Mouse (Mus musculus) embryonic facial prominence, embryonic 15.5 days (tissue): ENCODE measurements at regions not wholly inside any gene's neighbourhood (a gene's known extent, or its start where the extent isn't known, plus 50 kb on each side); places are given as distances from the start of the nearest gene placed in this dataset.

Experiments used
- ATAC-seq: fragments of 200-750 bp; cut with Nextera tagmentation; 2 replicates; pipeline ENCODE4 v1.8.0; 2017; ENCODE audit warnings: low read depth, moderate TSS enrichment; ENCODE audit not compliant: insufficient number of reproducible peaks, low FRiP score, low TSS enrichment
- H3K27ac ChIP-seq: fragments of 300-500 bp; sonication (generic); replicated peaks from 2 replicates; pipeline ENCODE4 v1.5.1; 2015; ENCODE audit warnings: mild to moderate bottlenecking, inconsistent platforms
- H3K27me3 ChIP-seq: fragments of 300-500 bp; sonication (generic); 2 replicates; pipeline ENCODE4 v1.6.1; 2015; ENCODE audit warnings: inconsistent platforms
- H3K36me3 ChIP-seq: fragments of 300-500 bp; sonication (generic); 2 replicates; pipeline ENCODE4 v1.6.1; 2015; ENCODE audit warnings: mild to moderate bottlenecking, inconsistent platforms
- H3K4me1 ChIP-seq: fragments of 300-500 bp; sonication (generic); 2 replicates; pipeline ENCODE4 v1.6.1; 2015; ENCODE audit warnings: inconsistent platforms
- H3K4me2 ChIP-seq: fragments of 300-500 bp; sonication (generic); replicated peaks from 2 replicates; pipeline ENCODE4 v1.6.1; 2015; ENCODE audit warnings: mild to moderate bottlenecking, inconsistent platforms
- H3K4me3 ChIP-seq: fragments of 300-500 bp; sonication (generic); replicated peaks from 2 replicates; pipeline ENCODE4 v1.5.1; 2015; ENCODE audit warnings: mild to moderate bottlenecking, inconsistent platforms
- H3K9ac ChIP-seq: fragments of 300-500 bp; sonication (generic); 2 replicates; pipeline ENCODE4 v1.6.1; 2015; ENCODE audit warnings: inconsistent platforms
- H3K9me3 ChIP-seq: fragments of 300-500 bp; sonication (generic); replicated peaks from 2 replicates; pipeline ENCODE4 v1.6.1; 2016; ENCODE audit warnings: inconsistent platforms
- WGBS: fragments of 180-500 bp; shearing (Covaris S2); methylation state at CpG from one replicate; pipeline ENCODE4 v1.1.7; 2015; 5-methylcytosine and 5-hydroxymethylcytosine counted together

- Histone ChIP-seq H3K9me3 (no peaks in the 10 kb centered on the region), H3K36me3 (no peaks in the 10 kb centered on the region), H3K4me1 (peaks cover 5% of the 10 kb centered on the region), H3K9ac (no peak overlapping the region), H3K27ac (0 out of 2 replicates have a peak overlapping the region, but pooled peaks have one; percentile 8), H3K4me2 (no peak overlapping the region), H3K27me3 (no peaks in the 10 kb centered on the region), H3K4me3 (no peak overlapping the region)
- 34% methylated on average over 3 of the region's 3 CpGs for WGBS
- ATAC-seq: 0 out of 2 replicates have a peak, but pooled peaks have one; percentile 29
Measured at GRCm38 (mm10) chr3:137482546-137482945, 138.9 kb upstream of the Ddit4l start.

GRCm38 (mm10) chr3:137482971-137483370, 138.4 kb upstream of the Ddit4l start:
- no peak overlapping the region for H3K4me3 ChIP-seq
- H3K4me1 ChIP-seq: peaks cover 5% of the 10 kb centered on the region
- H3K36me3 ChIP-seq: no peaks in the 10 kb centered on the region
- H3K27ac ChIP-seq: 0 out of 2 replicates have a peak overlapping the region, but pooled peaks have one; percentile 8
- ATAC-seq: peak; percentile 51; the same call in 1 of the 2 replicates
- no peaks in the 10 kb centered on the region for H3K9me3 ChIP-seq
- WGBS: 27% methylated on average over 4 of the region's 4 CpGs
- H3K4me2 ChIP-seq: no peak overlapping the region
- H3K27me3 ChIP-seq: no peaks in the 10 kb centered on the region
- H3K9ac ChIP-seq: no peak overlapping the region

GRCm38 (mm10) chr3:137489592-137489991, 131.8 kb upstream of the Ddit4l start:
- no peaks in the 10 kb centered on the region for H3K9me3 ChIP-seq
- no peaks in the 10 kb centered on the region for H3K36me3 ChIP-seq
- H3K9ac ChIP-seq: no peak overlapping the region
- H3K27me3 ChIP-seq: no peaks in the 10 kb centered on the region
- H3K4me2 ChIP-seq: no peak overlapping the region
- H3K4me1 ChIP-seq: no peaks in the 10 kb centered on the region
- no peak for ATAC-seq
- H3K27ac ChIP-seq: no peak overlapping the region
- H3K4me3 ChIP-seq: no peak overlapping the region

GRCm38 (mm10) chr3:137491508-137492019, 129.8 kb upstream of the Ddit4l start:
- Histone ChIP-seq H3K4me1 (no peaks in the 10 kb centered on the region), H3K4me2 (no peak overlapping the region), H3K27ac (no peak overlapping the region), H3K9me3 (no peaks in the 10 kb centered on the region), H3K9ac (no peak overlapping the region), H3K36me3 (no peaks in the 10 kb centered on the region), H3K4me3 (no peak overlapping the region), H3K27me3 (no peaks in the 10 kb centered on the region)
- whole genome bisulfite sequencing: 64% methylated on average over 1 of the region's 1 CpGs
- ATAC-seq: no peak

DNA sequence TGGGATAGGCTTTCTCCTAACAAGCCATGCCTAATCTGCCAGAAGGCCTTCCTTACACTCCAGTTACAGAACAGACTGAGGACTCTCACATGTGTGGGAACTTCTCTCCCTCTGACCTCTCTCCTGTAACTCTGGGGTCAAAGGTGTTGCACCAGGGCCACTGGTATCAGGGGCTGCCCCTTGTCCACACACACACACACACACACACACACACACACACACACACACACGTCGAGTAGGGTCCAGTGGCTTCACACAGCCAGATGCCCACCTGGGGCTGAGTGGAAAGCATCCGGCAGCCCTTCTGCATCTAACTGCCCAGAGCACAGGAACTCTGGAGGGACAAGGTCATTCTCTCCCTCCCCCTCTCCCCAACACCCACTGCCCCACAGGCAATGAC, 123.1 kb upstream of the Ddit4l start:
- H3K4me1 ChIP-seq: no peaks in the 10 kb centered on the region
- no peak overlapping the region for H3K4me2 ChIP-seq
- no peak for ATAC-seq
- no peak overlapping the region for H3K27ac ChIP-seq
- no peaks in the 10 kb centered on the region for H3K9me3 ChIP-seq
- H3K27me3 ChIP-seq: no peaks in the 10 kb centered on the region
- WGBS: 56% methylated on average over 3 of the region's 3 CpGs
- no peaks in the 10 kb centered on the region for H3K36me3 ChIP-seq
- H3K9ac ChIP-seq: no peak overlapping the region
- H3K4me3 ChIP-seq: no peak overlapping the region

- H3K27ac ChIP-seq: no peak overlapping the region
Measured at GRCm38 (mm10) chr3:137511283-137511682, 110.1 kb upstream of the Ddit4l start.

GRCm38 (mm10) chr3:137512411-137512810, 109.0 kb upstream of the Ddit4l start:
- H3K27me3 ChIP-seq: no peaks in the 10 kb centered on the region
- H3K4me3 ChIP-seq: no peak overlapping the region
- H3K4me1 ChIP-seq: 0 out of 2 replicates have a peak, but pooled peaks cover 14% of the 10 kb centered on the region
- no peaks in the 10 kb centered on the region for H3K9me3 ChIP-seq
- H3K9ac ChIP-seq: no peak overlapping the region
- H3K36me3 ChIP-seq: no peaks in the 10 kb centered on the region
- no peak for ATAC-seq
- 64% methylated on average over 2 of the region's 2 CpGs for WGBS
- peak overlapping the region; percentile 71 for H3K27ac ChIP-seq
- H3K4me2 ChIP-seq: no peak overlapping the region

More at GRCm38 (mm10) chr3:137511283-137511682, 110.1 kb upstream of the Ddit4l start:
- H3K36me3 ChIP-seq: no peaks in the 10 kb centered on the region
- 85% methylated on average over 1 of the region's 1 CpGs for WGBS
- H3K9me3 ChIP-seq: no peaks in the 10 kb centered on the region
- 0 out of 2 replicates have a peak, but pooled peaks cover 14% of the 10 kb centered on the region for H3K4me1 ChIP-seq
- H3K4me2 ChIP-seq: no peak overlapping the region
- no peak overlapping the region for H3K4me3 ChIP-seq
- ATAC-seq: no peak
- no peaks in the 10 kb centered on the region for H3K27me3 ChIP-seq
- H3K9ac ChIP-seq: no peak overlapping the region

- ATAC-seq: no peak
- H3K36me3 ChIP-seq: no peaks in the 10 kb centered on the region
- WGBS: 31% methylated on average over 6 of the region's 6 CpGs
- no peaks in the 10 kb centered on the region for H3K27me3 ChIP-seq
- H3K27ac ChIP-seq: peak overlapping the region; percentile 71
- H3K9ac ChIP-seq: no peak overlapping the region
- H3K4me3 ChIP-seq: no peak overlapping the region
- H3K4me1 ChIP-seq: 0 out of 2 replicates have a peak, but pooled peaks cover 14% of the 10 kb centered on the region
- peak overlapping the region; percentile 21 for H3K4me2 ChIP-seq
- H3K9me3 ChIP-seq: no peaks in the 10 kb centered on the region
Measured at GRCm38 (mm10) chr3:137513026-137513425, 108.4 kb upstream of the Ddit4l start.

DNA sequence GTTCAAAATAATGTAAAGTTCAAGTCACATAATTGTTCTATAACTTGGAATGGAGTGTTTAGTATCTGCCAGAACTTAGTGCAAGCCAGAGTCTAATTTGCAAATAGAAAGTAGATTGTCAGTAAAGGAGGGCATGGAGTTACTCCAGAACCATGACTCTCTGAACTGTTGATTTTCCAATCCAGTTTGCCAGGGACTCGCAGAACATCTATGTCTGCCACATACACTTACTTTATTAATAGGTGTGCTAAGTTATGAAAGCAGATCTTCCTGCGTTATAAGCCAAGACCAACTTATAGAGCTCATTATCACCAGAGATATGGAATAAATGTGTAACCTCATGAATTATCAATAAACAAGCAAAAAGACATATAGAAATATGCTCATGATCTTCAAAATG, 107.2 kb upstream of the Ddit4l start:
- Histone ChIP-seq H3K9me3 (no peaks in the 10 kb centered on the region), H3K4me2 (no peak overlapping the region), H3K27ac (no peak overlapping the region), H3K4me1 (0 out of 2 replicates have a peak, but pooled peaks cover 14% of the 10 kb centered on the region), H3K9ac (no peak overlapping the region), H3K36me3 (no peaks in the 10 kb centered on the region), H3K4me3 (no peak overlapping the region), H3K27me3 (no peaks in the 10 kb centered on the region)
- ATAC-seq: no peak
- 88% methylated on average over 2 of the region's 2 CpGs for WGBS

DNA sequence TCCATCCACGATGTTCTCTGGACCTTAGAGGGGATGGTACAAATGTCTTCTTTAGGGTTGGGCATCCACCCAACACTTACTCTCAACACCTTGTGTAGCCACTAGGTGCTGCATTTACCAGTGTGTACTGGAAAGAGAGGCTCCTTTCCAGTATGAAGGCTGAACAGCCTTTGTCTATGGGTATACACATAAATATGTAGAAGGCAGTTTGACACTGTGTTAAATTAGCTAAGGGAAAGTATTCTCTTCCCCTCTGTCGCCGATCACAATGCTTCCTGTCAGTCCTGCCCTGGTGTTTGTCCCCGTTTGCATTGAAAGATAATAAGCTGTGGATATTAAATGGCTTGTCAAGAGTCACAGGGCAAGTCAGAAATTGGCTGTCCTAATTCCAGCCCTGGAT, 104.0 kb upstream of the Ddit4l start:
- Histone ChIP-seq H3K4me2 (no peak overlapping the region), H3K27me3 (no peaks in the 10 kb centered on the region), H3K4me3 (no peak overlapping the region), H3K4me1 (0 out of 2 replicates have a peak, but pooled peaks cover 12% of the 10 kb centered on the region), H3K27ac (no peak overlapping the region), H3K36me3 (no peaks in the 10 kb centered on the region), H3K9me3 (no peaks in the 10 kb centered on the region), H3K9ac (no peak overlapping the region)
- WGBS: 66% methylated on average over 4 of the region's 4 CpGs
- no peak for ATAC-seq

DNA sequence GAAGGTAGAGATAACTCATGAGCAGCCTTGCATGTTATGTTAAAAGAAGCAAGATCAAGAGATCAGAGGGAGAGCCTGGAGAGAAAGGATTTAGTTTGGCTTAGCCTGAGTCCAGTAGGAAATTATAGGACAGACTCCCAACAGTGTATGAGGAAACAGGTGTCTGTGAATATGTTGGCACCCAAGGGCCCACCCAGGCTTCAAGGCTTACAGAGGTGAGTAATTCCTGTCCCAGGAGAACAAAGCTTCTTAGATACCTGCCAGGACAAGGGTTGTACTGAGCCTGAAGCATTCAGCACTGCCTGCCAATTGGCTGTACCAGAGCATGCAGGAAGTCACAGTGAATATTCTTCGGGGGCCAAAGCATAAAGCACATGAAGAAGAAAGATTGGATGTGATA, 101.2 kb upstream of the Ddit4l start:
- 89% methylated on average over 1 of the region's 1 CpGs for WGBS
- Histone ChIP-seq H3K27me3 (no peaks in the 10 kb centered on the region), H3K4me1 (peaks cover 4% of the 10 kb centered on the region; the same call in 1 of the 2 replicates), H3K4me3 (no peak overlapping the region), H3K27ac (no peak overlapping the region), H3K9ac (no peak overlapping the region), H3K9me3 (no peaks in the 10 kb centered on the region), H3K4me2 (no peak overlapping the region), H3K36me3 (no peaks in the 10 kb centered on the region)
- ATAC-seq: no peak
